Mouse (Mus musculus): Measurements from ENCODE around the gene Olfr965.

- TF ChIP-seq CTCF (IDR thresholded peaks at IDR 0.05; ENCODE audit: low read depth) (no peak), EP300 (IDR thresholded peaks at IDR 0.05; ENCODE audit: low read depth) (no peak)
Observed at GRCm38 (mm10) chr9:39679280-39679679, 31.9 kb upstream of the Olfr965 start.

Data from heart, postnatal 0 days (tissue).